Mouse (Mus musculus): ENCODE data around the gene Chml.

GRCm38 (mm10) chr1:175639072-175639471 is 53.6 kb downstream of the Chml start:
- TF ChIP-seq CTCF (IDR thresholded peaks at IDR 0.05; ENCODE audit: borderline replicate concordance, insufficient read depth, low read depth, low read length) (no peak), POLR2A (IDR thresholded peaks at IDR 0.05; ENCODE audit: borderline replicate concordance, insufficient read depth, low read length) (no peak)

Measured in cerebellum, adult 2 months (tissue).